Mouse (Mus musculus) brain, embryonic 14.5 days (tissue): ENCODE data around the gene Otof. TPM values are rescaled to one million over a fixed set of nuclear protein-coding genes. Genes with fewer than 3 reads are reported as not detected.

Source experiments
- DNase-seq: peaks from one replicate; pipeline ENCODE4 v3.0.0-alpha.2; 2011; ENCODE audit warnings: low read depth
- CTCF ChIP-seq: fragments of 200-500 bp; IDR thresholded peaks from 2 replicates; pipeline ENCODE4 v1.5.1; 2012; ENCODE audit warnings: inconsistent platforms, mild to moderate bottlenecking, moderate library complexity, borderline replicate concordance; ENCODE audit not compliant: insufficient read depth, insufficient read length; ENCODE audit errors: extremely low read depth
- POLR2A ChIP-seq: fragments of 200-500 bp; IDR thresholded peaks from 2 replicates; pipeline ENCODE4 v1.6.1; 2012; ENCODE audit warnings: mild to moderate bottlenecking, inconsistent platforms, borderline replicate concordance; ENCODE audit not compliant: poor library complexity, insufficient read depth, insufficient read length, severe bottlenecking; ENCODE audit errors: extremely low read depth
- polyA plus RNA-seq: library from polyadenylated mRNA; depleted of rRNA; stranded (reverse); fragments of >200 nt; gene quantifications from 2 replicates; pipeline ENCODE4 v1.2.3, GENCODE M21; 2012

Otof gene
- polyA plus RNA-seq, 1 experiment, result 6.9 TPM

DNA sequence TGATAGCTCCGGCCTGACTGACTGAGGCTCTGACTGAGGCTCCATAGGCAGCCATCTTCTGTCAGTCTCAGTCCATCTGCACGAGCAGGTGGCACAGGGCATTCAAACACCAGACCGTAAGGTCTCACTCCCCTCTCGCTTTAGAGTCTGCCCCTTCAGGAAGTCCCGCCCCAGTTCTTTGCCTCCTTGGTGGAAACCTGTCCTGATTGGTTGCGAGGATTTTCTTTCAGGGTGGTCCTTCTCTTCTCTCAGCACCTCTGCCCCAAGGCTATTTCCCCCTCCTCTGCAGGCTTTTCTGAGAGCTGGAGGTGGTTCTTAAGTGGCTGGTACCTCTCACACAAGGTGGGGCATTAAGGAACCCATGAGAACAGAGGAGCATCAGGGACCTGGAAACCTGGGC, 8.7 kb upstream of the Otof start:
- DNase-seq, result no peak
- TF ChIP-seq CTCF, result no peak
- TF ChIP-seq POLR2A, result no peak

DNA sequence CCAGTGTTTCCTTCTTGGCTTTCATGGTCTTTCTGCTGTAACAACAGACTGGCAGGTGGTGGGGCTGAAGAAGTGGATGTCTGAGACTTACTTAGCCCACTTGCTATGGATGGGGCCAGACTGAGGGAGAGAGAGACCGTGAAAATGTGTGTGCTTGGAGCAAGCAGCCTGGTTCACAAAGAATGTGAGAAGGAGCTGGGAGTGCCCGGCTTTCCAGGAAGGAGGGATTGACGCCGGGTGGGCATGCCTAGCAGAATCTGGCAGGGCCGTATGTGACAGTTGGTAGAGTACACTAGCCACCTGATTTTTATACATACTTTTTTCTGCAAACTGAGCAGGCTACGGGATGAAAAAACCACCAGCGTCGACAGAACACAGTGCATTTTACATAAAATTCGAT, 4.6 kb upstream of the Otof start:
- TF ChIP-seq POLR2A (no peak), CTCF (no peak)
- peak; percentile 67 for DNase-seq

DNA sequence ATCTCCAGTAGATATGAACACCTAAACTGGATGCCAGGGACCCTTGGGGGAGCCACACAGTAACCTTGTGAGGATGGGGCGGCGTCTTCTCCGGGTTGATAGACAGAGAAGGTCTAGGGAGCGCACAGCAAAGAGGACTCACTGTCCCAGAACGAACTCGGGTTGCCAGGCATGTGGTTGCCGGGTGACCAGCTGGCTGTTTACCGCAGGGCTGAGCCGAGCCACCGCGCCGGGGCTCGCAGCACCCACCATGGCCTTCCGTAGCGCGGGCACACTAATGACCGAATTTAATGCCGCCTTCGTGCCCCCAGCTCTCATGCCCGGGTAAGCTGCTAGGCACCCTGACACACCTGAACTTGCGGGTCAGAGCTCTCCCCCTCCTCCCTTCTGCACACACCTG, 4.1 kb upstream of the Otof start, which contains the start of gene 1700001C02Rik:
TSS of gene 1700001C02Rik (plus strand) at position 187 of the 400 bp plus-strand sequence.
- peak; percentile 52 for DNase-seq
- TF ChIP-seq POLR2A, result no peak
- no peak for TF ChIP-seq CTCF

DNA sequence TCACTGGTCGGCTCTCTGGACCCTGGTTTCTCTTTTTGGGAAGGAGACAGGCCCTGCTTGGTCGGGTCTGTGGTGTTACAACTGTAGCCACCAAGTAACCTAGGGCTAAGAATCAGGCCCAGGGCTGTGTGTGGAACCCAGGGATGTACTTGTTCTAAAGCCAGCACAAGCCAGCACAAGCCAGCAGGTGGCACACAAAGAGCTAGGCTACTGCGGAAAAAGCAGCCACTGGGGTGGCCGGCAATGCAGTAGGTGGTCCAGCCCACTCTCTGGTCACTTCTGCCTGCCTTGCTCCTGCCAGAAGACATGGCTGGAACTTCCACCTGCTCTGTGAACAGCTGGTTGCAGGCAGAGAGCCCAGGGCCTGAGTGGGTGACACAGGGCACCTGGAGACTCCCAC, 1.6 kb downstream of the Otof start:
- peak; percentile 38 for DNase-seq
- TF ChIP-seq CTCF, result peak; percentile 35; the same call in 1 of the 2 replicates
- no peak for TF ChIP-seq POLR2A

DNA sequence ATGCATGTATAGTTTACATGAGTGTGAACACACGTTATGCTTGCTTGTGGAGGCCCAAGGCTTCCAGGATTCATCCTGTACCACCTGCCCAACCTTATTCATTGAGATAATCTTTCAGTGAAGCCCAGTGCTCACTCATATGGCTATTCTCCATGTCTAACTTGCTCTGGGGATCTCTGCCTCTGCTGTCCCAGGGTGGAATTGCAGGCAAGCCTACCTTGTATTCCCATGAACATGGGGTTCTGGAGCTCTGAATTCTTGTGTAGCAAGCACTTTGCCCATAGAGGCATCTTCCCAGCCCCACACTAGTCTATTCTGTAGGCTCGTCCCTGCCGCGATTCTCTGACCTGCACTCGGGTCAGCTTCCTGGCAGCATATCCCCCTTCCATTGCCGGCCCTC, 5.7 kb downstream of the Otof start:
- no peak for DNase-seq
- TF ChIP-seq CTCF (peak; percentile 55; the same call in 1 of the 2 replicates), POLR2A (no peak)

DNA sequence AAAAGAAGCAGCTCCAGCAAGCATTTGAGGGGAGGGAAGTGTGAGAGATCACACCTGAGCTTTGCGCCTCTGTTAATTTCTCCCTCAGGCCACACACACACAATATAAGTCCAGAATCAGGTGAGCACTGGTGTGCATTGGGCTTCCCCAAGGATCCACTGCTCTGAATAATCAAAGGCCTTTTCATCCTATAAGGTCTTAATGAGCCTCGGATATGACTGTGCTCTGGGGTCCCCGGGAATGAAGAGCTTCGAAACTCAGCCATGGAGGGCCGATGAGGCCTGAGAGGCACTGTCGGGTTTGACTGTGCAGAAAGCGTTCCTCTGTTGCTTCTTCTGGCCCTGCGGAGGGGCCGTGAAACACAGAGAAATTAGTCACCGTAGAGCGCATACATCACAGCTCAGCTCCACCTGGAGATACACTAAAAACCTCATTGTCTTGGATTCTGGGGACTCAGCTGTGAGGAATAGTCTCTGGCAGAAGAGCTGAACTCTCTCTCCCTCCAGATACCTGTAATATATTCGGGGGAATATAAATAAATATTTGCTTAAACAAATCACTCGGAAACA, 17.3 kb downstream of the Otof start:
- DNase-seq, result no peak
- TF ChIP-seq POLR2A, result no peak
- no peak for TF ChIP-seq CTCF

DNA sequence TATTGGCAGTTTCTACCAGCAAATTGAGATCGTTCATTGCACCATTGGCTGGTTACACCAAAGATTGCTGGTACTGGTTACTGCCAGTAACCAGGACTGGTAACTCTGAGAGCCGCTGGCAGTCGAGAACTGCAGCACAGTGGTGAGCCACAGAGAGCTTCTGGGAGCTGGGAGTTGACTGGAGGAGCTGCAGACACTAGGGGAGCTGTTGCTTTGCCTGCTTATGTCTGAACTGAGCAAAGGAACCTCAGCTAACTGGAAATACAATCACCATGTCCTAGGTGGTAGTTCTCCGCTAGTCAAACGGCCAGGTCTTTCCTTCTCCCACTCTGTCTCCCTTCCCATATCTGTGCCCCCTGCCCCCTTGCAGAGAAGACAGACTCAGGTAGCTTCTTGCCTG, 19.5 kb downstream of the Otof start:
- peak; percentile 18 for DNase-seq
- TF ChIP-seq POLR2A (no peak), CTCF (peak; percentile 57; the same call in 1 of the 2 replicates)

DNA sequence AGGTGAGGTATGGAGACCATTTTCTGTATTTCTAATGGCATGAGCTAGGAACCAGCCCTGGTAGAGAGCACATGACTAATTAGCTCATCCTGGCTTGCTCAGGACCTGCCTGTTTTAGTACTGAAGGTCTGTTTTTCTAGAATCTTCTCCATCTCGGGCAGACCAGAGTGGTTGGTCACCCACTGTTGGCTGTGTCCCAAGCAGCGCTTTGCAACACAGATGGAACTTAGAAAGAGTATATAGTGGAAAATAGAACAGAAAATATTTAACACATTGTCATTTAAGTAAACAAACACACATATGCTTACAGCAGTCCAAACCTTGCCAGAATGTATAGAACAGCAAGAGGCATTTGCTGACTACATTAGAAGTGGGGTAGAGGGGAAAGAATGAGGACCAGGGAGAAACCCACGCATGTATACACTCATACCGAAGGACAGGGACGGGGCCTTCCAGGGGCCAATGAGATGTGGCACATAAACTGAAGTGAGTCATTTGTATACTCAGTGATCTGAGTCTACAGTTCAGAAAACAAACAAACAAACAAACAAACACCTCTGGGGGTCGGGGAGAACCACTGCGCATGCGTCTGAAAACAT, 21.3 kb downstream of the Otof start:
- no peak for TF ChIP-seq POLR2A
- no peak for TF ChIP-seq CTCF

DNA sequence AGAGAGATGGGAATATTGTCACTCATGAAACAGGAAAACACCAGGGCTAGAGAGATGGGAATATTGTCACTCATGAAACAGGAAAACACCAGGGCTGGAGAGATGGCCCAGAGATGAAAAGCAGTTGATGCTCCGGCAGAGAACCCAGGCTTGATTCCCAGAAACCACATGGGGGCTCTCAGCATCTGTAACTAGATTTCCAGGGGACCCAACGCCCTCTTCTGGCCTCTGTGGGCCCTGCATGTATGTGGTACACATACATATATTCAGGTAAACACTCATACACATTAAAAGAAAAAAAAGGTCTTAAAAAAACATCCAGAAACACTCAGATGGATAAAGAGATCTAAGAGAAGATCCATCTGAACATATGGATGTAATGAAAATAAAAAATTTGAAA, 22.8 kb downstream of the Otof start:
- DNase-seq, result no peak
- no peak for TF ChIP-seq POLR2A
- no peak for TF ChIP-seq CTCF

More for the DNA sequence above, 21.3 kb downstream of the Otof start:
- no peak for DNase-seq

DNA sequence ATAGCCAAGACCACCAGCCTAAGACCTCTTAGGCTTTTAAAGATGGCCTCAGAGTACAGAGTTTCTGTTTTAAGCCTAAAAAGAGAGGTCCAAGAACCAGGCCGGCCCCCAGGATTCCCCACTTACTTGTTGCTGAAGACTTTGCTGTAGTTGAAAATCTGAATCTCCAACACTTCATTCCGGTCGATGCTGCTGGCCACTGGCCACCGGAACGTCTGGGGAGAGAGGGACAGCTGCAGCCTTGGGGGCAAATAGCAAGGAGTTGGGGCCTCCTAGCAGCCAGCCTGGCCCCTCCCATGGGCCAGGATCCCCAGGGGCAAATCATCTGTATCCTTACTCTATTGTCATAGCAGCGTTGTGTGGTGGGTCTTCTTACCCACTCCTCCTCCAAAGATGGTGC, 34.3 kb downstream of the Otof start:
- no peak for DNase-seq
- TF ChIP-seq POLR2A (no peak), CTCF (no peak)

DNA sequence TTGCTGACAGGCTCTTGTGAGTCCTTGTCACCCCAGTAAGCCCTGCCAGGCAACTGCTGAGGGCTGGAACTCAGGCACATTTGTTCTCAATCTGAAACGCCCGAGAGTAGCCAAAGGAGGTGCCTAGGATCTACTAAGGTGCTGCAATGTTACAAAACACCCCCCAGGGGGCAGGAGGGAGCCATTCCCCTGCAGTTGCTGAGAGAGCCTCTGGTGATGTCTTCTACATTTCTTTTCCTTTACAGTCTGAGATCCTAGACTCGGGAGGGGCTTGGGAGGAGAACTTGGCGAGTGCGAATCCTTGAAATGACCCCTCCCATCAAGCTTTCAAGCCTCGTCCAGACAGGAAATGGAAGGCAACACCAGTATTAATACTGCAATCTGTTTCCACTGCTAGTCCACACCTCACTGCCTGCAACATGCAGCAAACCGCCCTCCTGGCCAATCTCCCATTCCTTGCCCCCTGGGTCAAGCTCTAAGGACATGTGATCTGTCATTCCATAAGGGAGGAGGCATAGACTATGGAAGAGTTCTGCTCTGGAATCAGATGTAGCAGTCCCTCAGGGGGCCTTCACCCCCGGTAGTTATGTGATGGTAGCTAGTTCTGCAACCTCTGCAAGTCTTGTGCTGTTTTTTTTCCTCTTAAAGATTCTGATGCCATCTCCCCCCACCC, 38.0 kb downstream of the Otof start:
- TF ChIP-seq POLR2A, result no peak
- peak; percentile 83 for TF ChIP-seq CTCF
- DNase-seq, result peak; percentile 70
